10 mouse cellular contexts compared by ENCODE assay signal in genomic region chr7:124788781-124789180, GRCm38 (mm10).
DNase-seq lines count a peak whose midpoint lies in the region.
"Had no signal": no experiment of that assay in that cellular context is flagged by ENCODE, and none has a peak within 500 bp of the region (broad histone marks: within the 10 kb centered on the region; RNA-seq: fewer than 3 reads in every experiment).

No protein-coding gene starts in this region.

- intact Hi-C loops in left cerebral cortex, postnatal 4 days (cut with DNase I) = loop anchor here (10.0 kb wide), 2 partner anchors 606 to 1264 kb away; no protein-coding TSS in a partner anchor
- intact Hi-C loops in heart, postnatal 10 days (cut with DNase I) = loop anchor here (10.0 kb wide), 2 partner anchors 396 to 1264 kb away; no protein-coding TSS in a partner anchor

- DNase-seq in left cerebral cortex, adult 11 months (ENCODE audit: low spot score) = peak; percentile 75
- no peak for DNase-seq in left cerebral cortex, postnatal 4 days
- DNase-seq in frontal cortex, postnatal 14 days (ENCODE audit: low spot score in 2 of 2) = peak; percentile 55 to 71
- peak; percentile 34 to 91 for DNase-seq in left cerebral cortex, adult 8-10 months (ENCODE audit: low spot score in 2 of 2)
- peak; percentile 95 for DNase-seq in telencephalon, adult 2 months (ENCODE audit: low read depth, low spot score)
- no peak for DNase-seq in heart, postnatal 10 days
- DNase-seq in yolk sac, embryonic 10.5 days (ENCODE audit: low spot score) = no peak
- no peak for DNase-seq in gastrocnemius, postnatal 4 days (ENCODE audit: low spot score in 2 of 2)
- DNase-seq: kidney, postnatal 14 days; lung, adult 18-20 months had no signal

Comparison
In these comparisons a context has a peak if more than half of its experiments do, and no peak if none do; other contexts are left out.
1. DNase-seq: peak in left cerebral cortex, adult 11 months (single experiment), frontal cortex, postnatal 14 days (2 of 2), left cerebral cortex, adult 8-10 months (2 of 2) and telencephalon, adult 2 months (single experiment); none in left cerebral cortex, postnatal 4 days (single experiment), heart, postnatal 10 days (0 of 2), yolk sac, embryonic 10.5 days (single experiment) and gastrocnemius, postnatal 4 days (0 of 2).